Mouse (Mus musculus): ENCODE results near the gene Slitrk6.

DNA sequence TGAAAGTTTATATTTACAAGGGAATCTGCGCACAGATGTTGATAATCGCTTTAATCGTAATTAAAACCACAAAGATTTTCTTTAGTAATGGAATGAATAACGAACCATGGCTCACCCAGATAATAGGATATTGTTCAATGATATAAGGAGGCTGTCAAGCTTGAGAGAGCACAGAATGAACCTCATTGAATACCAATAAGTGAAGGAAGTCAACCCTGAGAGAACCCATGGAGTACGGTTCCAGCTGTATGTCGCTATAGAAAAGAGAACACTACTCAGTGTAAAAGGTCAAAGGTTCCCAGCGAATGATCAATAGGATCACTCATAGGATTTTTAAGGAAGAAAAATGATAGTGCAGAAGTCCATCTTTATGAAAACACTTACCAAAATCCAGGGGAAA lies 15.1 kb downstream of the Slitrk6 start:
- TF ChIP-seq JUN (IDR thresholded peaks at IDR 0.05; ENCODE audit: insufficient read depth, low read depth, low read length), result no peak
- no peak for TF ChIP-seq E2F4 (IDR thresholded peaks at IDR 0.05; ENCODE audit: insufficient replicate concordance, low read depth, low read length)
- TF ChIP-seq POLR2A (IDR thresholded peaks at IDR 0.05; ENCODE audit: low read depth, low read length), result no peak
- TF ChIP-seq CTCF (conservative IDR thresholded peaks at IDR 0.05 in 1 of 2, IDR thresholded peaks at IDR 0.05 in 1 of 2; ENCODE audit: low read depth in 2 of 2, low read length in 2 of 2), result no peak
- no peak for TF ChIP-seq TBP (conservative IDR thresholded peaks at IDR 0.05; ENCODE audit: low read depth, low read length)
- no peak for TF ChIP-seq ZC3H11A (IDR thresholded peaks at IDR 0.05; ENCODE audit: low read depth, low read length)
- TF ChIP-seq EP300 (IDR thresholded peaks at IDR 0.05; ENCODE audit: low read length), result no peak
- no peak for TF ChIP-seq MAX (IDR thresholded peaks at IDR 0.05; ENCODE audit: low read length)
- TF ChIP-seq MXI1 (IDR thresholded peaks at IDR 0.05; ENCODE audit: low read depth, low read length), result no peak
- no peak for TF ChIP-seq USF1 (IDR thresholded peaks at IDR 0.05; ENCODE audit: low read depth, low read length)
- no peak for TF ChIP-seq JUND (conservative IDR thresholded peaks at IDR 0.05; ENCODE audit: low read depth, low read length)
- TF ChIP-seq RAD21 (IDR thresholded peaks at IDR 0.05; ENCODE audit: low read depth, low read length), result no peak
- no peak for TF ChIP-seq BHLHE40 (IDR thresholded peaks at IDR 0.05; ENCODE audit: low read depth, low read length)

All from CH12.LX (cell line).